Mouse (Mus musculus) MEL (cell line): ENCODE measurements around the gene Stk39. TPM values are rescaled to one million over a fixed set of nuclear protein-coding genes. Genes with fewer than 3 reads are reported as not detected.

Experiments
- DNase-seq: peaks from one replicate; pipeline ENCODE4 v3.0.0; 2011; ENCODE audit warnings: low read depth, low spot score
- H3K27ac ChIP-seq: 2 replicates; pipeline ENCODE4 v1.5.1; 2012; ENCODE audit warnings: low read depth, mild to moderate bottlenecking, control low read depth, low read length, moderate library complexity; ENCODE audit not compliant: control insufficient read depth
- H3K27me3 ChIP-seq, 2 experiments: fragments of 150-350 bp in 1 of 2; sonication (generic) in 1 of 2; 2 replicates each; pipeline ENCODE4 v1.6.1; 2012; ENCODE audit warnings: low read length in 2 of 2, mild to moderate bottlenecking in 2 of 2, improper control_type of control experiment in 1 of 2, moderate library complexity in 1 of 2; ENCODE audit not compliant: insufficient read depth in 2 of 2, control insufficient read depth in 1 of 2
- H3K36me3 ChIP-seq, 2 experiments: 2 replicates each; pipeline ENCODE4 v1.6.1; 2012 to 2014; ENCODE audit warnings: low read length in 2 of 2, improper control_type of control experiment in 1 of 2, inconsistent platforms in 1 of 2, mild to moderate bottlenecking in 1 of 2; ENCODE audit not compliant: insufficient read depth in 2 of 2, control insufficient read depth in 1 of 2
- H3K4me1 ChIP-seq, 2 experiments: fragments of 150-350 bp in 1 of 2; sonication (generic) in 1 of 2; 2 replicates each; pipeline ENCODE4 v1.6.1; 2012; ENCODE audit warnings: low read length in 2 of 2, improper control_type of control experiment in 1 of 2, mild to moderate bottlenecking in 1 of 2; ENCODE audit not compliant: insufficient read depth in 2 of 2, control insufficient read depth in 1 of 2
- H3K4me3 ChIP-seq, 2 experiments: fragments of 150-350 bp in 1 of 2; sonication (generic) in 1 of 2; 2 replicates each; pipeline ENCODE4 v1.5.1; 2012; ENCODE audit warnings: low read depth in 2 of 2, low read length in 2 of 2, mild to moderate bottlenecking in 2 of 2, moderate library complexity in 2 of 2, control low read depth in 1 of 2, improper control_type of control experiment in 1 of 2; ENCODE audit not compliant: control insufficient read depth in 1 of 2, insufficient read depth in 1 of 2
- H3K79me2 ChIP-seq: 2 replicates; pipeline ENCODE4 v1.6.1; 2012; ENCODE audit warnings: mild to moderate bottlenecking, low read length, moderate library complexity; ENCODE audit not compliant: control insufficient read depth, poor library complexity, insufficient read depth
- H3K9ac ChIP-seq: 2 replicates; pipeline ENCODE4 v1.6.1; 2012; ENCODE audit warnings: low read depth, mild to moderate bottlenecking, control low read depth, low read length, moderate library complexity; ENCODE audit not compliant: control insufficient read depth, poor library complexity, severe bottlenecking
- H3K9me3 ChIP-seq: fragments of 150-350 bp; sonication (generic); replicated peaks from 2 replicates; pipeline ENCODE4 v1.6.1; 2012; ENCODE audit warnings: mild to moderate bottlenecking, low read length, improper control_type of control experiment, moderate library complexity; ENCODE audit not compliant: insufficient read depth
- CHD2 ChIP-seq: IDR thresholded peaks from 2 replicates; pipeline ENCODE4 v1.6.1; 2011; ENCODE audit warnings: low read length, improper control_type of control experiment
- CTCF ChIP-seq, 3 experiments: IDR thresholded peaks in 2 of 3; conservative IDR thresholded peaks in 1 of 3; 2 replicates each; pipeline ENCODE4 v1.5.1; 2011 to 2012; ENCODE audit warnings: low read length in 3 of 3, low read depth in 2 of 3, mild to moderate bottlenecking in 2 of 3, improper control_type of control experiment in 1 of 3, inconsistent platforms in 1 of 3, mixed read lengths in 1 of 3, moderate library complexity in 1 of 3; ENCODE audit not compliant: control insufficient read depth in 1 of 3, insufficient read depth in 1 of 3, poor library complexity in 1 of 3, severe bottlenecking in 1 of 3
- ELF1 ChIP-seq: IDR thresholded peaks from 2 replicates; pipeline ENCODE4 v1.6.1; 2014; ENCODE audit warnings: low read depth, mild to moderate bottlenecking, inconsistent platforms, low read length, improper control_type of control experiment, moderate library complexity
- ETS1 ChIP-seq: IDR thresholded peaks from 2 replicates; pipeline ENCODE4 v1.6.1; 2012; ENCODE audit warnings: low read depth, mild to moderate bottlenecking, inconsistent platforms, low read length, improper control_type of control experiment, moderate library complexity
- GATA1 ChIP-seq: IDR thresholded peaks from 2 replicates; pipeline ENCODE4 v1.6.1; 2011; ENCODE audit warnings: low read depth, low read length, improper control_type of control experiment
- HCFC1 ChIP-seq: IDR thresholded peaks from 2 replicates; pipeline ENCODE4 v1.6.1; 2012; ENCODE audit warnings: low read depth, mild to moderate bottlenecking, inconsistent platforms, low read length, improper control_type of control experiment, moderate library complexity
- KAT2A ChIP-seq: conservative IDR thresholded peaks from 2 replicates; pipeline ENCODE4 v1.6.1; 2012; ENCODE audit warnings: low read depth, low read length, improper control_type of control experiment, inconsistent platforms
- MXI1 ChIP-seq: IDR thresholded peaks from 2 replicates; pipeline ENCODE4 v1.6.1; 2011; ENCODE audit warnings: mild to moderate bottlenecking, low read depth, low read length, improper control_type of control experiment
- MYB ChIP-seq: IDR thresholded peaks from 2 replicates; pipeline ENCODE4 v1.6.1; 2011; ENCODE audit warnings: mild to moderate bottlenecking, low read depth, low read length, improper control_type of control experiment
- MYC ChIP-seq: IDR thresholded peaks from 2 replicates; pipeline ENCODE4 v1.6.1; 2011; ENCODE audit warnings: low read depth, mild to moderate bottlenecking, low read length, improper control_type of control experiment, moderate library complexity
- NRF1 ChIP-seq: IDR thresholded peaks from 2 replicates; pipeline ENCODE4 v1.6.1; 2014; ENCODE audit warnings: low read depth, mild to moderate bottlenecking, inconsistent platforms, low read length, improper control_type of control experiment, moderate library complexity; ENCODE audit not compliant: poor library complexity, insufficient read depth, severe bottlenecking
- POLR2A ChIP-seq, 2 experiments: IDR thresholded peaks; 2 replicates each; pipeline ENCODE4 v1.6.1; 2011 to 2012; ENCODE audit warnings: low read length in 2 of 2, mild to moderate bottlenecking in 2 of 2, control low read depth in 1 of 2, improper control_type of control experiment in 1 of 2, low read depth in 1 of 2, moderate library complexity in 1 of 2; ENCODE audit not compliant: control insufficient read depth in 1 of 2, insufficient read depth in 1 of 2, poor library complexity in 1 of 2
- POLR2AphosphoS2 ChIP-seq: IDR thresholded peaks from 2 replicates; pipeline ENCODE4 v1.6.1; 2011; ENCODE audit warnings: low read length, improper control_type of control experiment
- POLR2AphosphoS5 ChIP-seq: IDR thresholded peaks from 2 replicates; pipeline ENCODE4 v1.6.1; 2012; ENCODE audit warnings: low read depth, borderline replicate concordance, mild to moderate bottlenecking, inconsistent platforms, low read length, moderate library complexity, mixed read lengths
- RCOR1 ChIP-seq: IDR thresholded peaks from 2 replicates; pipeline ENCODE4 v1.6.1; 2012; ENCODE audit warnings: low read depth, mild to moderate bottlenecking, inconsistent platforms, low read length, improper control_type of control experiment
- SIN3A ChIP-seq: IDR thresholded peaks from 2 replicates; pipeline ENCODE4 v1.6.1; 2012; ENCODE audit warnings: low read length, improper control_type of control experiment, inconsistent platforms
- TBP ChIP-seq: IDR thresholded peaks from 2 replicates; pipeline ENCODE4 v1.8.0; 2011; ENCODE audit warnings: low read depth, low read length, improper control_type of control experiment
- TCF12 ChIP-seq: IDR thresholded peaks from 2 replicates; pipeline ENCODE4 v1.6.1; 2014; ENCODE audit warnings: low read depth, mild to moderate bottlenecking, inconsistent platforms, low read length, improper control_type of control experiment, moderate library complexity
- UBTF ChIP-seq: IDR thresholded peaks from 2 replicates; pipeline ENCODE4 v1.6.1; 2012; ENCODE audit warnings: low read depth, mild to moderate bottlenecking, inconsistent platforms, low read length, improper control_type of control experiment, moderate library complexity, borderline replicate concordance; ENCODE audit not compliant: insufficient read depth
- USF2 ChIP-seq, 2 experiments: IDR thresholded peaks; 2 replicates each; pipeline ENCODE4 v1.6.1; 2011 to 2012; ENCODE audit warnings: improper control_type of control experiment in 2 of 2, low read length in 2 of 2, borderline replicate concordance in 1 of 2, inconsistent platforms in 1 of 2, low read depth in 1 of 2, mild to moderate bottlenecking in 1 of 2; ENCODE audit not compliant: insufficient read depth in 1 of 2
- ZKSCAN1 ChIP-seq: IDR thresholded peaks from 2 replicates; pipeline ENCODE4 v1.6.1; 2012; ENCODE audit warnings: low read depth, mild to moderate bottlenecking, inconsistent platforms, low read length, improper control_type of control experiment, moderate library complexity
- ZMIZ1 ChIP-seq: IDR thresholded peaks from 2 replicates; pipeline ENCODE4 v1.6.1; 2012; ENCODE audit warnings: low read depth, mild to moderate bottlenecking, inconsistent platforms, low read length, improper control_type of control experiment, moderate library complexity
- polyA plus RNA-seq, 2 experiments: library from polyadenylated mRNA; stranded (reverse) in 1 of 2; unstranded in 1 of 2; fragments of >175 nt in 1 of 2; fragments of >200 nt in 1 of 2; gene quantifications; 2 replicates each; pipeline versions ENCODE4 v1.2.1 to v1.2.4; 2012; ENCODE audit warnings: low replicate concordance in 2 of 2, low read depth in 1 of 2; ENCODE audit not compliant: insufficient read length in 2 of 2, insufficient read depth in 1 of 2, missing spikeins in 1 of 2
- total RNA-seq: library from RNA; depleted of rRNA; stranded (reverse); fragments of 300-350 nt; gene quantifications from 2 replicates; pipeline ENCODE4 v1.2.3, GENCODE M21; 2012; rRNA removed

Gene Stk39
- total and polyA plus RNA-seq, 3 experiments = not detected

GRCm38 (mm10) chr2:68162012-68162411 lies 310.1 kb downstream of the Stk39 start (continued):
- TF ChIP-seq MXI1 (no peak), CTCF (IDR thresholded peaks at IDR 0.05 in 2 of 3, conservative IDR thresholded peaks at IDR 0.05 in 1 of 3; ENCODE audit: control insufficient read depth in 1 of 3, insufficient read depth in 1 of 3, low read depth in 2 of 3, low read length in 3 of 3, poor library complexity in 1 of 3, severe bottlenecking in 1 of 3) (no peak)

DNA sequence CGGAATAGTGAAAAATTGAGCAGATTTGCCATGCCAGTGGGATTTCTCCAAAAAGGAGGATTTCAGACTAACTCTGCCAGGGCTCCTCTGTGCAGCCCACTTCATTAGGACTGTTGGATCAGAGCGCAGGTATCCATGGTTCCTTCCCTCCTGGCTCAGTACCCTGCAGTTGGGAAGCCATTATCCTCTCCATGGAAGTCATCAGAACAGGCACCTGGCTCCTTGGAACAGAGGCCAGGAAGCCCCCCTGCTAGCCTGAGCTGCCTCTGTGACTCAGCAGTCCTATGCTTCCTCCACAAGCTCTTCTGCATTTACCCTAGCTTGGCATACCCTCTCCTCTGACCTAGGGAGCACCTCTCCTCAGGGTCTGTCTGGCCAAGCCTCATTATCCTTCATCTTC lies 311.5 kb downstream of the Stk39 start:
- Histone ChIP-seq H3K9me3 (no peaks in the 10 kb centered on the region), H3K27ac (no peak overlapping the region), H3K4me3 (no peak overlapping the region), H3K27me3 (no peaks in the 10 kb centered on the region), H3K4me1 (no peaks in the 10 kb centered on the region), H3K79me2 (no peaks in the 10 kb centered on the region), H3K9ac (no peak overlapping the region), H3K36me3 (no peaks in the 10 kb centered on the region)
- TF ChIP-seq ETS1 (no peak), GATA1 (no peak), MYB (no peak), TBP (no peak), SIN3A (no peak), POLR2AphosphoS5 (no peak), RCOR1 (no peak), CHD2 (no peak), ZMIZ1 (no peak), POLR2AphosphoS2 (no peak), MYC (no peak), POLR2A (IDR thresholded peaks at IDR 0.05; ENCODE audit: control insufficient read depth in 1 of 2, insufficient read depth in 1 of 2, low read depth in 1 of 2, low read length in 2 of 2, poor library complexity in 1 of 2) (no peak), TCF12 (no peak), USF2 (IDR thresholded peaks at IDR 0.05; ENCODE audit: borderline replicate concordance in 1 of 2, insufficient read depth in 1 of 2, low read depth in 1 of 2, low read length in 2 of 2) (no peak), UBTF (no peak), KAT2A (no peak), HCFC1 (no peak), ZKSCAN1 (no peak), ELF1 (no peak), NRF1 (no peak)
- DNase-seq = no peak

Other genes starting within 250 kb of the Stk39 start
- not detected in 2 replicates for gene 4933409G03Rik, start 110.1 kb upstream of the Stk39 start, total RNA-seq
- not detected for gene 4933409G03Rik, start 110.1 kb upstream of the Stk39 start, polyA plus RNA-seq
- not detected in 2 replicates for gene 4932414N04Rik, start 184.2 kb upstream of the Stk39 start, total RNA-seq
- gene 4932414N04Rik, start 184.2 kb upstream of the Stk39 start, polyA plus RNA-seq = not detected